ENCODE assay signal across 20 mouse cellular contexts in genomic region chr4:128695149-128695548, GRCm38 (mm10). TPM values are rescaled to one million over a fixed set of nuclear protein-coding genes. Genes with fewer than 3 reads are reported as not detected.
DNase-seq lines count a peak whose midpoint lies in the region; ATAC-seq and TF ChIP-seq lines count a peak whose summit lies in the region.
"Had no signal": no experiment of that assay in that cellular context is flagged by ENCODE, and none has a peak within 500 bp of the region (broad histone marks: within the 10 kb centered on the region; RNA-seq: fewer than 3 reads in every experiment).

No protein-coding gene starts in this region.

- no peak for TF ChIP-seq CTCF in layer of hippocampus, adult 2 months (conservative IDR thresholded peaks at IDR 0.05)

- H3K9ac ChIP-seq in neural tube, embryonic 15.5 days (replicated peaks) = no peak overlapping the region
- H3K9ac ChIP-seq: liver, embryonic 12.5 days had no signal

- no peaks in the 10 kb centered on the region for H3K36me3 ChIP-seq in neural tube, embryonic 15.5 days
- H3K36me3 ChIP-seq: heart, embryonic 10.5 days; liver, embryonic 12.5 days; midbrain, embryonic 10.5 days had no signal

- H3K4me1 ChIP-seq in neural tube, embryonic 15.5 days = peaks cover 93% of the 10 kb centered on the region

- 66% methylated on average over 7 of the region's 7 CpGs for WGBS in neural tube, embryonic 15.5 days

- H3K27me3 ChIP-seq in neural tube, embryonic 15.5 days (replicated peaks) = no peaks in the 10 kb centered on the region
- H3K27me3 ChIP-seq: CH12.LX; liver, embryonic 12.5 days had no signal

- H3K4me2 ChIP-seq in neural tube, embryonic 15.5 days = no peak overlapping the region
- H3K4me2 ChIP-seq: liver, embryonic 12.5 days had no signal

- DNase-seq in cerebellum, postnatal 10 days = peak; percentile 60 to 68
- DNase-seq in cerebellum, adult 11 months = no peak
- DNase-seq in layer of hippocampus, adult 2 months (ENCODE audit: low spot score in 2 of 2) = peak in 1 of 2 experiments; percentile 43
- no peak for DNase-seq in layer of hippocampus, postnatal 14 days (ENCODE audit: low spot score in 2 of 2)
- DNase-seq in right cerebral cortex, adult 18-20 months = peak; percentile 72
- no peak for DNase-seq in right cerebral cortex, postnatal 36 days (ENCODE audit: low spot score in 2 of 2)
- DNase-seq in ovary, postnatal 36 days (ENCODE audit: low spot score) = no peak
- DNase-seq: adrenal gland, adult 8-10 months; gastrocnemius, postnatal 14 days; heart, postnatal 10 days; kidney, adult 2 months; kidney, postnatal 36 days; layer of hippocampus, postnatal 36 days; retina, postnatal 1 day; thymus, adult 18-20 months had no signal

- peak overlapping the region; percentile 24; the same call in 1 of the 2 replicates for H3K27ac ChIP-seq in layer of hippocampus, adult 2 months
- H3K27ac ChIP-seq in neural tube, embryonic 15.5 days (replicated peaks) = peak overlapping the region; percentile 51; the same call in 1 of the 2 replicates
- H3K27ac ChIP-seq: heart, embryonic 10.5 days; liver, embryonic 12.5 days; midbrain, embryonic 10.5 days had no signal

- H3K9me3 ChIP-seq in neural tube, embryonic 15.5 days (replicated peaks) = no peaks in the 10 kb centered on the region
- H3K9me3 ChIP-seq: heart, embryonic 10.5 days; liver, embryonic 12.5 days; midbrain, embryonic 10.5 days had no signal

- no peak for ATAC-seq in neural tube, embryonic 15.5 days (ENCODE audit: low FRiP score)
- ATAC-seq: liver, embryonic 12.5 days had no signal

- H3K4me3 ChIP-seq in layer of hippocampus, adult 2 months = no peak overlapping the region
- no peak overlapping the region for H3K4me3 ChIP-seq in neural tube, embryonic 15.5 days (replicated peaks)
- H3K4me3 ChIP-seq: heart, embryonic 10.5 days; liver, embryonic 12.5 days; midbrain, embryonic 10.5 days had no signal

RNA-seq across cellular contexts. Expression of gene Phc2, which starts 40.6 kb away (rescaled TPM):
- 10 to 100 TPM; 85.4 to 91.3 TPM for total RNA-seq in layer of hippocampus, adult 2 months (2021)
- 10 to 100 TPM; 83.0 to 86.4 TPM for total RNA-seq in layer of hippocampus, postnatal 14 days (2021)
- 47.6 and 54.5 TPM in 2 replicates for polyA plus RNA-seq in neural tube, embryonic 15.5 days (2015; fragmentation: Nextera tagmentation; extraction: Ambion mirVana)

Comparison
In these comparisons a context has a peak if more than half of its experiments do, and no peak if none do; other contexts are left out.
1. DNase-seq: peak in cerebellum, postnatal 10 days (2 of 2) and right cerebral cortex, adult 18-20 months (single experiment); none in cerebellum, adult 11 months (single experiment), layer of hippocampus, postnatal 14 days (0 of 2), right cerebral cortex, postnatal 36 days (0 of 2) and ovary, postnatal 36 days (single experiment).